Mouse (Mus musculus) olfactory bulb, adult 2 months (tissue): ENCODE results near the gene Tprkb.
"Not testable (repeated sequence)": the region's sequence is repeated elsewhere in the genome, so short reads cannot be mapped to it uniquely, and the experiment has no call there.

Experiments
- CTCF ChIP-seq: fragments of 200-500 bp; IDR thresholded peaks from 2 replicates; pipeline ENCODE4 v1.5.1; 2012; ENCODE audit warnings: low read depth, mild to moderate bottlenecking, low read length, moderate library complexity; ENCODE audit not compliant: insufficient read depth
- POLR2A ChIP-seq: fragments of 200-500 bp; IDR thresholded peaks from 2 replicates; pipeline ENCODE4 v1.6.1; 2012; ENCODE audit warnings: mild to moderate bottlenecking, low read depth, low read length, moderate library complexity; ENCODE audit not compliant: insufficient read depth

GRCm38 (mm10) chr6:85869006-85869405 is 42.7 kb upstream of the Tprkb start, which contains the start of gene Nat8f2:
- TF ChIP-seq POLR2A, CTCF: not testable (repeated sequence)
